Mouse (Mus musculus) testis, adult 2 months (tissue): ENCODE measurements around the gene Slc25a3.

Experiments used
- CTCF ChIP-seq: fragments of 200-500 bp; IDR thresholded peaks from 2 replicates; pipeline ENCODE4 v1.5.1; 2012; ENCODE audit warnings: low read depth, mild to moderate bottlenecking, inconsistent platforms, low read length, moderate library complexity; ENCODE audit not compliant: control insufficient read depth, insufficient read depth, insufficient replicate concordance
- POLR2A ChIP-seq: fragments of 200-500 bp; IDR thresholded peaks from 2 replicates; pipeline ENCODE4 v1.6.1; 2012; ENCODE audit warnings: low read depth, mild to moderate bottlenecking, inconsistent platforms, low read length, moderate library complexity; ENCODE audit not compliant: control insufficient read depth

- TF ChIP-seq CTCF (no peak), POLR2A (no peak)
Measured at GRCm38 (mm10) chr10:91142654-91143191, 18.9 kb upstream of the Slc25a3 start.
